Mouse (Mus musculus): ENCODE measurements around the gene Tnni2.

Gene Tnni2

DNA sequence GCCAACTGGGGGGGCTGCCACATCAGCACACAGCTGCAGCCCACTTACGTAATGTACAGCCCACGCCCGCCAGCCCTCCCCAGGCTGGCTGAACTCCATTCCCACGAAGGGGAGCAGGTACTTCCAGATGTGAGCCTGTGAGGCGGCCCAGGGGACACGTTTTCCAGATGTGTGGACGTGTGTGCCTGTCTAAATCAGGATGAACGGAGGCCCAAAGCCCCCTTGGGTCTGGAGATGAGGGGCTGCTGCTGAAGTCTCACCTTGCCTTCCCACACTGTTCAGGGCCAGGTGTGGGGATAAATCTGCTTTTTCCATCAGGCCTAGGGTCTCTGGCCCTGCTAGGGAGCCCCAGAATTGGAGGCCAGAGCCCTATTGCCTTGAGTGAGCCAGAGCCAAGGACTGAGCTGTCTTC, 45.1 kb downstream of the Tnni2 start:
- DNase-seq = no peak

DNA sequence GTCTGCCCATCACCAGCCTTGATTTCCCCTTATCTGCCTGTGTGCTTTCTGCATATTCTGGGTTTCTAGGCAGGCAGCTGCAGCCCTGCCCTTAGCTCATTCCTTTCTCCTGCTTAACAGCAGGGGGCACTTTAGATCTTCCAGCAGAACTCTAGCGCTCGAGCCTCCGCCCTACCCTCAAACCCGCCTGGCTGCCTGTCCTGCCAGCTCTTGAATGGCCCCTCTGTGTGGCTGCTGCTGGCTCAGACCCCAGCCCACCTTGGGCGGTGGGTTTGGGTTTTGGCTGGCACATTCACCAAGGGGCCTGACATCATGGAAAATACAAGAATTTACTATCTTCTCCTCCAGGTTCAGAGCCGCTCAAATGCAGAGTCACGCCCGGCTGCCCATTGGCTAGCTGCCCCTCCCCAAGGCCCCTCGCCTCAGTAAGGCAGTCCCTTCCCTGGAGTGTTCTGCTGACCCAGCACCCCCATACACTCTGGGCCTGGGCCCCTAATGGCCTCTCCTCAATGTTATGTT, 45.8 kb downstream of the Tnni2 start:
- peak; percentile 35 for DNase-seq

DNA sequence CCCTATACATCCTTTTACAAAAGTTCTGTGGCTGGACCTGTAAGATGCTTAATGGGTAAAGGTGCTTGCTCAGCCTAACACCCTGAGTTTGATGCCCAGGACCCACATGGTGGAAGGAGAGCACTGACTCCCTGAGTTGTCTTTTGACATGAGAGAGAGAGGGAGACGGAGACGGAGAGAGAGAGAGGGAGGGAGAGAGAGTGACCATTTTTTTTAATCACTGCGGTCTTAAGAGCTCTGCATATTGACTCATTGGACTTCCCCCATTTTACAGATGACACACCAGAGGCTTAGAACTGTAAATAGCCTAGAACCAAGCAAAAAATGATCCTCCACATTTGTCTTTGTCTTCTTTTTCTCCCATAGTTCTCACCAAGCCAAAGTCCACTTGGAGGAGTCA, 46.4 kb downstream of the Tnni2 start:
- no peak for DNase-seq

DNA sequence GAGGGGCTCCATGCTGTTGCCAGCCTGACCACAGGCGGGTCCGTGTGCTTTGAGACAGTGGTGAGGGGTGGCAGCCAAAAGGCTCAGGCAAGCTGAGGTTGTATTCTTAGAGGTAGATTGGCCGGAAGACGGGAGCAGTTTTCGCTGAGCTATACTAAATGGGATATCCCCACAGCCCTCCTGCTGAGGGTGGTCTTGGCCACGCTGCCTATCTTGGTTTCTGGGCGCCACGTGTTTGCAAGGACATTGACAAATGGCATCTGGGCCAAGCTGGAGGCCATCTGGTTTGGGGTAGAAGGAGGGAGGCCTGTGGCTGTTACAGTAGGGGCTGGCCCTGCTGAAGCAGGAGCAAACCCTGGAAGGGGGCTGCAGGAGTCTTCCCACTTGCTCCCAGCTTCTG, 51.9 kb downstream of the Tnni2 start:
- no peak for DNase-seq
